Mouse (Mus musculus) lung, postnatal 0 days (tissue): ENCODE results near the gene Ppp2r3a.

ENCODE experiments used
- CTCF ChIP-seq: IDR thresholded peaks from 2 replicates; pipeline ENCODE4 v1.5.1; 2016; ENCODE audit warnings: antibody characterized with exemption, mild to moderate bottlenecking
- EP300 ChIP-seq: IDR thresholded peaks from 2 replicates; pipeline ENCODE4 v1.6.1; 2016; ENCODE audit warnings: antibody characterized with exemption, mild to moderate bottlenecking, control low read depth

DNA sequence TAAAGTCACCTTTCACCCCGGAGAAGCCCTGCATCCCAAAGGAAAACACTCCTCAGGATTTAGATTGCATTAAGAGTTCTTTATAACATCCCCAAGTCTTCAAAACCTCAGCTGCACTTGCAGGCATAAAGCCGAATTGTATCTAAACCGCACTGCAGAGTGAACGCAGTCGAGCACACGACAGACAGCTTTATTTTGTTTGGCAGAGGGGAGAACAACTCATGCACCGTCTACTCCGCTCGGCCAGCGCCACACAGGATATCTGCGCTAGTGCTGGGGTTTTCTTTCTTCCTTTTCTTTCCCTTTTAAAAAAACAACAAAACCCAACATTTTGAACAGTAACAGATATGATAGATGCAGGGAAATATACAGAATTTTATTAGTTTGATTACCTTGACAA, 146.7 kb downstream of the Ppp2r3a start:
- no peak for TF ChIP-seq CTCF
- no peak for TF ChIP-seq EP300
